Mouse (Mus musculus) MEL (cell line): Measurements from ENCODE around the gene Foxr1.

ENCODE experiments used
- CHD2 ChIP-seq: IDR thresholded peaks from 2 replicates; pipeline ENCODE4 v1.6.1; 2011; ENCODE audit warnings: low read length, improper control_type of control experiment
- CTCF ChIP-seq, 3 experiments: IDR thresholded peaks in 2 of 3; conservative IDR thresholded peaks in 1 of 3; 2 replicates each; pipeline ENCODE4 v1.5.1; 2011 to 2012; ENCODE audit warnings: low read length in 3 of 3, low read depth in 2 of 3, mild to moderate bottlenecking in 2 of 3, improper control_type of control experiment in 1 of 3, inconsistent platforms in 1 of 3, mixed read lengths in 1 of 3, moderate library complexity in 1 of 3; ENCODE audit not compliant: control insufficient read depth in 1 of 3, insufficient read depth in 1 of 3, poor library complexity in 1 of 3, severe bottlenecking in 1 of 3
- JUND ChIP-seq: IDR thresholded peaks from 2 replicates; pipeline ENCODE4 v1.6.1; 2011; ENCODE audit warnings: low read depth, mild to moderate bottlenecking, improper control_type of control experiment, low read length
- MAX ChIP-seq: IDR thresholded peaks from 2 replicates; pipeline ENCODE4 v1.6.1; 2011; ENCODE audit warnings: low read length, improper control_type of control experiment
- MYC ChIP-seq: IDR thresholded peaks from 2 replicates; pipeline ENCODE4 v1.6.1; 2011; ENCODE audit warnings: low read depth, mild to moderate bottlenecking, low read length, improper control_type of control experiment, moderate library complexity
- POLR2A ChIP-seq, 2 experiments: IDR thresholded peaks; 2 replicates each; pipeline ENCODE4 v1.6.1; 2011 to 2012; ENCODE audit warnings: low read length in 2 of 2, mild to moderate bottlenecking in 2 of 2, control low read depth in 1 of 2, improper control_type of control experiment in 1 of 2, low read depth in 1 of 2, moderate library complexity in 1 of 2; ENCODE audit not compliant: control insufficient read depth in 1 of 2, insufficient read depth in 1 of 2, poor library complexity in 1 of 2
- USF2 ChIP-seq, 2 experiments: IDR thresholded peaks; 2 replicates each; pipeline ENCODE4 v1.6.1; 2011 to 2012; ENCODE audit warnings: improper control_type of control experiment in 2 of 2, low read length in 2 of 2, borderline replicate concordance in 1 of 2, inconsistent platforms in 1 of 2, low read depth in 1 of 2, mild to moderate bottlenecking in 1 of 2; ENCODE audit not compliant: insufficient read depth in 1 of 2
- ZNF384 ChIP-seq: IDR thresholded peaks from 2 replicates; pipeline ENCODE4 v1.6.1; 2012; ENCODE audit warnings: low read depth, mild to moderate bottlenecking, inconsistent platforms, low read length, improper control_type of control experiment

- TF ChIP-seq MYC (no peak), MAX (no peak), JUND (no peak), POLR2A (IDR thresholded peaks at IDR 0.05; ENCODE audit: control insufficient read depth in 1 of 2, insufficient read depth in 1 of 2, low read depth in 1 of 2, low read length in 2 of 2, poor library complexity in 1 of 2) (no peak), CHD2 (no peak), ZNF384 (no peak), CTCF (IDR thresholded peaks at IDR 0.05 in 2 of 3, conservative IDR thresholded peaks at IDR 0.05 in 1 of 3; ENCODE audit: control insufficient read depth in 1 of 3, insufficient read depth in 1 of 3, low read depth in 2 of 3, low read length in 3 of 3, poor library complexity in 1 of 3, severe bottlenecking in 1 of 3) (no peak), USF2 (IDR thresholded peaks at IDR 0.05; ENCODE audit: borderline replicate concordance in 1 of 2, insufficient read depth in 1 of 2, low read depth in 1 of 2, low read length in 2 of 2) (no peak)
Measured at GRCm38 (mm10) chr9:44468800-44469199, 27.9 kb upstream of the Foxr1 start.
